Mouse (Mus musculus) E14TG2a.4 (cell line): ENCODE measurements around the gene Thumpd3.

Experiments used
- CTCF ChIP-seq: conservative IDR thresholded peaks from 2 replicates; pipeline ENCODE4 v1.5.1; 2014; ENCODE audit warnings: low read length
- NANOG ChIP-seq: IDR thresholded peaks from 2 replicates; pipeline ENCODE4 v1.6.1; 2014; ENCODE audit warnings: borderline replicate concordance, low read length, mixed read lengths

GRCm38 (mm10) chr6:113025774-113026173 is 20.3 kb upstream of the Thumpd3 start:
- TF ChIP-seq CTCF (no peak), NANOG (no peak)
